Mouse (Mus musculus) frontal cortex, adult 2 months (tissue): ENCODE measurements around the gene Rab22a. TPM values are rescaled to one million over a fixed set of nuclear protein-coding genes. Genes with fewer than 3 reads are reported as not detected.

Source experiments
- polyA plus RNA-seq: library from polyadenylated mRNA; depleted of rRNA; stranded (reverse); fragments of >200 nt; gene quantifications from 2 replicates; pipeline ENCODE4 v1.2.3, GENCODE M21; 2012; rRNA removed

Gene Rab22a
- polyA plus RNA-seq, 1 experiment, result 16.4 TPM

Other genes with a start within 250 kb of the Rab22a start
- gene 1700021F07Rik, start 137.2 kb upstream of the Rab22a start, polyA plus RNA-seq, result not detected in 2 replicates
- gene Ankrd60, start 81.4 kb upstream of the Rab22a start, polyA plus RNA-seq, result not detected in 2 replicates
- not detected in 2 replicates for gene 1700010B08Rik, start 59.7 kb downstream of the Rab22a start, polyA plus RNA-seq
- gene Vapb, start 77.8 kb downstream of the Rab22a start, polyA plus RNA-seq, result 56.0 and 58.3 TPM in 2 replicates